Mouse (Mus musculus): ENCODE results near the gene Gfral. TPM values are rescaled to one million over a fixed set of nuclear protein-coding genes. Genes with fewer than 3 reads are reported as not detected.

Gene Gfral
- not detected in 2 replicates for polyA plus RNA-seq (2015; fragmentation: Nextera tagmentation; extraction: Ambion mirVana)

DNA sequence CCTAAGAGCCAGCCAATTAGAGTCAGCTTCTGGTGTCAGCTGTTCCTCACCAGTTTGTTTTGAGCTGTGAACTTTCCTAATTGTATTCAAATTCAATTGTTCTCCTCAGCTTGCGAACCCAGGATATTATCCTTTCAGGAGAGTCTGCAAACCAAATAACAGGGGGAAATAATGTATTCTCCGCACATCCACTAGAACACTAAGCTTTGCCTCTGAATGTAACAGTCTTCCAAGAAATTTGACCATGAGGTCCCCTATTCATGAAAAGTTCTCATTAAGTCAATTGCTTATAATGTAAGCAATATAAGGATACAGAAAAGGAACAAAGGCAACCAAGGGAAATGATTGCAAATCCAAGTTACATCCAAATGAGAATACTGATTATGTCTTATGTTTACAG lies at the start of gene Gfral:
Gene Gfral, minus strand, starts transcription at position 101 of the 400 bp plus-strand sequence.
- Histone ChIP-seq H3K4me3 (ENCODE audit: low read depth, low read length) (no peak within 1 kb of the TSS), H3K9ac (ENCODE audit: low read depth, low read length) (no peak within 1 kb of the TSS), H3K27ac (ENCODE audit: low read length) (no peak within 1 kb of the TSS), H3K36me3 (ENCODE audit: control insufficient read depth, insufficient read depth, low read length) (no peaks in the 10 kb centered on the region), H3K4me1 (ENCODE audit: control insufficient read depth, insufficient read depth, low read length) (no peaks in the 10 kb centered on the region), H3K4me2 (ENCODE audit: low read length) (no peak within 1 kb of the TSS), H3K27me3 (ENCODE audit: control insufficient read depth, insufficient read depth, low read depth, low read length) (no peaks in the 10 kb centered on the region), H3K9me3 (replicated peaks; ENCODE audit: control insufficient read depth, low read length, poor library complexity, severe bottlenecking) (no peaks in the 10 kb centered on the region)
- WGBS, result 83% methylated on average over 2 of the region's 2 CpGs
- no peak for ATAC-seq

DNA sequence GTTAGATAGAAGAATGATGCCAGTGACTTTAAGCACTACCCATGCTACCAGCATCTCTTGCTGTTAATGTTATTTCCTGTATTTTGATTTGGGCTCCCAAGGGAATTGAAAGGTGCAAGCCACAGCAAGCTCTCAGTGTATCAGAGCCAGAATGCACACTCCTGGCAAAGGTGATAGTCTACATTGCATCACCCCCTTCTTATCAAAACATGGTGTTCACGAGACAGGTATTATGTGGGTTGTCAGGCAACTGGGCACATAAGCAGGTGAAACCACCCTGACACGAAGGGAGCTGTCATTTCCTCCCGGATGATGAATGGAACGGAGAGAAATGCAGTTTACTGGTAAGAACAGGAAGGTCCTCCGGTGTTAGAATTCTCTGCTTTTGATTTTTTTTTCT lies 44.3 kb upstream of the Gfral start:
- 88% methylated on average over 5 of the region's 5 CpGs for WGBS
- no peaks in the 10 kb centered on the region for H3K4me1 ChIP-seq (ENCODE audit: control insufficient read depth, insufficient read depth, low read length)
- ATAC-seq, result no peak
- H3K4me2 ChIP-seq (ENCODE audit: low read length), result no peak overlapping the region
- H3K9ac ChIP-seq (ENCODE audit: low read depth, low read length), result no peak overlapping the region
- no peaks in the 10 kb centered on the region for H3K9me3 ChIP-seq (replicated peaks; ENCODE audit: control insufficient read depth, low read length, poor library complexity, severe bottlenecking)
- no peak overlapping the region for H3K4me3 ChIP-seq (ENCODE audit: low read depth, low read length)
- H3K36me3 ChIP-seq (ENCODE audit: control insufficient read depth, insufficient read depth, low read length), result no peaks in the 10 kb centered on the region
- no peak overlapping the region for H3K27ac ChIP-seq (ENCODE audit: low read length)
- H3K27me3 ChIP-seq (ENCODE audit: control insufficient read depth, insufficient read depth, low read depth, low read length), result no peaks in the 10 kb centered on the region

GRCm38 (mm10) chr9:76252544-76252943 lies 39.1 kb upstream of the Gfral start:
- WGBS, result 88% methylated on average over 7 of the region's 7 CpGs

GRCm38 (mm10) chr9:76252109-76252508 lies 38.7 kb upstream of the Gfral start:
- ATAC-seq, result no peak
- Histone ChIP-seq H3K9me3 (replicated peaks; ENCODE audit: control insufficient read depth, low read length, poor library complexity, severe bottlenecking) (no peaks in the 10 kb centered on the region), H3K4me3 (ENCODE audit: low read depth, low read length) (no peak overlapping the region), H3K36me3 (ENCODE audit: control insufficient read depth, insufficient read depth, low read length) (no peaks in the 10 kb centered on the region), H3K9ac (ENCODE audit: low read depth, low read length) (no peak overlapping the region), H3K27ac (ENCODE audit: low read length) (no peak overlapping the region), H3K27me3 (ENCODE audit: control insufficient read depth, insufficient read depth, low read depth, low read length) (no peaks in the 10 kb centered on the region), H3K4me1 (ENCODE audit: control insufficient read depth, insufficient read depth, low read length) (no peaks in the 10 kb centered on the region), H3K4me2 (ENCODE audit: low read length) (no peak overlapping the region)
- WGBS, result 93% methylated on average over 4 of the region's 4 CpGs

More at GRCm38 (mm10) chr9:76252544-76252943, 39.1 kb upstream of the Gfral start:
- no peaks in the 10 kb centered on the region for H3K9me3 ChIP-seq (replicated peaks; ENCODE audit: control insufficient read depth, low read length, poor library complexity, severe bottlenecking)
- no peaks in the 10 kb centered on the region for H3K27me3 ChIP-seq (ENCODE audit: control insufficient read depth, insufficient read depth, low read depth, low read length)
- no peaks in the 10 kb centered on the region for H3K4me1 ChIP-seq (ENCODE audit: control insufficient read depth, insufficient read depth, low read length)
- H3K27ac ChIP-seq (ENCODE audit: low read length), result no peak overlapping the region
- H3K4me2 ChIP-seq (ENCODE audit: low read length), result no peak overlapping the region
- H3K4me3 ChIP-seq (ENCODE audit: low read depth, low read length), result no peak overlapping the region
- no peaks in the 10 kb centered on the region for H3K36me3 ChIP-seq (ENCODE audit: control insufficient read depth, insufficient read depth, low read length)
- no peak for ATAC-seq
- no peak overlapping the region for H3K9ac ChIP-seq (ENCODE audit: low read depth, low read length)

GRCm38 (mm10) chr9:76242322-76242721 lies 28.9 kb upstream of the Gfral start:
- Histone ChIP-seq H3K9me3 (replicated peaks; ENCODE audit: control insufficient read depth, low read length, poor library complexity, severe bottlenecking) (no peaks in the 10 kb centered on the region), H3K36me3 (ENCODE audit: control insufficient read depth, insufficient read depth, low read length) (no peaks in the 10 kb centered on the region), H3K9ac (ENCODE audit: low read depth, low read length) (no peak overlapping the region), H3K4me2 (ENCODE audit: low read length) (no peak overlapping the region), H3K27ac (ENCODE audit: low read length) (no peak overlapping the region), H3K4me3 (ENCODE audit: low read depth, low read length) (no peak overlapping the region), H3K27me3 (ENCODE audit: control insufficient read depth, insufficient read depth, low read depth, low read length) (no peaks in the 10 kb centered on the region), H3K4me1 (ENCODE audit: control insufficient read depth, insufficient read depth, low read length) (no peaks in the 10 kb centered on the region)
- 82% methylated on average over 1 of the region's 1 CpGs for WGBS
- no peak for ATAC-seq

DNA sequence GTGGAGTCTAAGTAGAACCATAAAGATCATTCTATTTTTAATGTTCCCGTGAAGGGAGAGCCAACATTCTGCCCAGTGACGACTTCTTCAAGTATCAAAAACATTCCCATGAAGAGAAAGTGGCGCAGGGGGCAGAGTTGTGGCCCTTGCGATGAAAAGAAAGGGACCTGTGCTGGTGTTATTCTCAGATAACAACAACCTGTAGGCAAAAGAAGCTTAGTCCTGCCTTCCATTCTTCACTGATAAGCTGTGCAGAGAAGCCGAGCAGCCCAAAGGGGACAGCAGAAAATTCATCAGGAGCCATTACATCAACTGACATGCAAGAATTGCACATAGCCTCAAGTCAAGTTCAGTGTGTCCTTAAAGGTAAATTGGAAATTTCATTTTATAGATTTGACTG lies 24.5 kb upstream of the Gfral start:
- H3K9ac ChIP-seq (ENCODE audit: low read depth, low read length), result no peak overlapping the region
- no peak for ATAC-seq
- H3K27ac ChIP-seq (ENCODE audit: low read length), result no peak overlapping the region
- peaks cover 6% of the 10 kb centered on the region; the same call in 1 of the 2 replicates for H3K4me1 ChIP-seq (ENCODE audit: control insufficient read depth, insufficient read depth, low read length)
- H3K4me3 ChIP-seq (ENCODE audit: low read depth, low read length), result no peak overlapping the region
- no peaks in the 10 kb centered on the region for H3K36me3 ChIP-seq (ENCODE audit: control insufficient read depth, insufficient read depth, low read length)
- no peaks in the 10 kb centered on the region for H3K27me3 ChIP-seq (ENCODE audit: control insufficient read depth, insufficient read depth, low read depth, low read length)
- H3K9me3 ChIP-seq (replicated peaks; ENCODE audit: control insufficient read depth, low read length, poor library complexity, severe bottlenecking), result no peaks in the 10 kb centered on the region
- H3K4me2 ChIP-seq (ENCODE audit: low read length), result no peak overlapping the region
- WGBS, result 81% methylated on average over 5 of the region's 5 CpGs

- 59% methylated on average over 12 of the region's 12 CpGs for WGBS
- Histone ChIP-seq H3K4me1 (ENCODE audit: control insufficient read depth, insufficient read depth, low read length) (peaks cover 6% of the 10 kb centered on the region; the same call in 1 of the 2 replicates), H3K4me2 (ENCODE audit: low read length) (no peak overlapping the region), H3K27me3 (ENCODE audit: control insufficient read depth, insufficient read depth, low read depth, low read length) (no peaks in the 10 kb centered on the region), H3K9ac (ENCODE audit: low read depth, low read length) (no peak overlapping the region), H3K36me3 (ENCODE audit: control insufficient read depth, insufficient read depth, low read length) (no peaks in the 10 kb centered on the region), H3K27ac (ENCODE audit: low read length) (no peak overlapping the region), H3K9me3 (replicated peaks; ENCODE audit: control insufficient read depth, low read length, poor library complexity, severe bottlenecking) (no peaks in the 10 kb centered on the region), H3K4me3 (ENCODE audit: low read depth, low read length) (no peak overlapping the region)
- ATAC-seq, result no peak
These were observed 23.8 kb upstream of the Gfral start for GRCm38 (mm10) chr9:76237243-76237642.

DNA sequence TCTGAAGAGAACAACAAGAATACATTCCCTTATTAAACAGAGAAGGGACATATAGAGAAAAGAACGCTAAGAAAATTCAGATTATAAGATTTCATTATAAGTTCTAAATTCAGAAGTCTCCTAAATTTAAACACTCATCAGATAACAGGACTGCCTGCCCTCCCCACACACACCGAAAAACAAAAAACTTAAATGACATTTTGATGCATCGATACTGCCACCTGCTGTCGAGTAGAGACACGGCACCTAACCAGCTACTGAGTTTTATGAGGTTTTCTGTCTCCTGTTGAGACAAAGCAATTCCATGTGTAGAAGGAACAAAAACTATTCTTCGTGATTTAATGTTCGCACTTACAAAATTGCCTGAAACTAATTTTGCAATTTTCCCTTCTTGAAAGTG lies 23.2 kb upstream of the Gfral start:
- Histone ChIP-seq H3K9me3 (replicated peaks; ENCODE audit: control insufficient read depth, low read length, poor library complexity, severe bottlenecking) (no peaks in the 10 kb centered on the region), H3K36me3 (ENCODE audit: control insufficient read depth, insufficient read depth, low read length) (no peaks in the 10 kb centered on the region), H3K4me3 (ENCODE audit: low read depth, low read length) (no peak overlapping the region), H3K27ac (ENCODE audit: low read length) (no peak overlapping the region), H3K27me3 (ENCODE audit: control insufficient read depth, insufficient read depth, low read depth, low read length) (no peaks in the 10 kb centered on the region), H3K9ac (ENCODE audit: low read depth, low read length) (no peak overlapping the region), H3K4me2 (ENCODE audit: low read length) (peak overlapping the region; percentile 69), H3K4me1 (ENCODE audit: control insufficient read depth, insufficient read depth, low read length) (peaks cover 6% of the 10 kb centered on the region; the same call in 1 of the 2 replicates)
- peak; percentile 76 for ATAC-seq
- 2% methylated on average over 7 of the region's 7 CpGs for WGBS

DNA sequence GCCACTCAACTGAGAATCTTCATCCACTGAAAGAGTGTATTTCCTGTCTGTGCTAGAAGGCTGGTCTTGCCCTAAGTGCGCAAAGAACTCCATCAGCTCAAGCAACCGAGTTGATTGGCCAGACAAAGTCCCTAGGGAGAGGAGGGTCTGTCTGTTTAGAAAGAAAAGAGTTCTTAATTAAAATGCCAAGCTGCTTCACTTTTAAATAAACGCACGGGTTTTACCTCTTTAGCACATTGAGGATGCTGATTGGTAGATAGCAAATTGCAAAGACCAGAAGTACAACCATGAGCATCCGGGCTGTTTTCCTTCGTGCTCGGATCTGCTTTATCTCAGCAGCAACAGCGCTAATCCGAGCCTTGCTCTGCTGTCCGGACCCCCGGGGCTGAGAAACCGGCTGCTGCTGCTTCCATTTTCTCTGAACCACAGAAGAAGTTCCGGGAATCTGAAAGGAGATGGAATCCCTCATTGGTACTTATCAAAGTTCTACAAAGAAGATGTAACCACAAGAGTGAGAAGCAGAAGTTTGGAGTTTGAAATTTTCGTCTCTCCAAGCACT lies 22.6 kb upstream of the Gfral start:
- Histone ChIP-seq H3K4me2 (ENCODE audit: low read length) (peak overlapping the region; percentile 69), H3K4me1 (ENCODE audit: control insufficient read depth, insufficient read depth, low read length) (peaks cover 6% of the 10 kb centered on the region; the same call in 1 of the 2 replicates), H3K36me3 (ENCODE audit: control insufficient read depth, insufficient read depth, low read length) (no peaks in the 10 kb centered on the region), H3K4me3 (ENCODE audit: low read depth, low read length) (peak overlapping the region; percentile 33), H3K27me3 (ENCODE audit: control insufficient read depth, insufficient read depth, low read depth, low read length) (no peaks in the 10 kb centered on the region), H3K9me3 (replicated peaks; ENCODE audit: control insufficient read depth, low read length, poor library complexity, severe bottlenecking) (no peaks in the 10 kb centered on the region), H3K27ac (ENCODE audit: low read length) (no peak overlapping the region), H3K9ac (ENCODE audit: low read depth, low read length) (peak overlapping the region; percentile 33; the same call in 1 of the 2 replicates)
- peak; percentile 78 for ATAC-seq
- WGBS, result 1% methylated on average over 14 of the region's 14 CpGs
